Mouse (Mus musculus) neural tube, embryonic 11.5 days (tissue): Measurements from ENCODE around the gene Rexo2. TPM values are rescaled to one million over a fixed set of nuclear protein-coding genes. Genes with fewer than 3 reads are reported as not detected.
"Not testable (repeated sequence)": the region's sequence is repeated elsewhere in the genome, so short reads cannot be mapped to it uniquely, and the experiment has no call there.

Source experiments
- ATAC-seq: fragments of 200-750 bp; cut with Nextera tagmentation; 2 replicates; pipeline ENCODE4 v1.8.0; 2017; ENCODE audit warnings: moderate number of reproducible peaks, mild to moderate bottlenecking, moderate TSS enrichment, moderate library complexity; ENCODE audit not compliant: insufficient read depth, low FRiP score, low TSS enrichment
- DNase-seq: peaks from one replicate; pipeline ENCODE4 v3.0.0-alpha.2; 2015; ENCODE audit warnings: low spot score
- H3K27ac ChIP-seq: fragments of 300-500 bp; sonication (generic); 2 replicates; pipeline ENCODE4 v1.5.1; 2014; ENCODE audit warnings: low read depth, mild to moderate bottlenecking, low read length
- H3K27me3 ChIP-seq: fragments of 300-500 bp; sonication (generic); 2 replicates; pipeline ENCODE4 v1.6.1; 2014; ENCODE audit warnings: mild to moderate bottlenecking, low read length, mixed read lengths; ENCODE audit not compliant: control insufficient read depth, insufficient read depth
- H3K36me3 ChIP-seq: fragments of 300-500 bp; sonication (generic); 2 replicates; pipeline ENCODE4 v1.6.1; 2014; ENCODE audit warnings: mild to moderate bottlenecking, low read length, moderate library complexity, mixed read lengths; ENCODE audit not compliant: control insufficient read depth, insufficient read depth
- H3K4me1 ChIP-seq: fragments of 300-500 bp; sonication (generic); 2 replicates; pipeline ENCODE4 v1.6.1; 2014; ENCODE audit warnings: low read length, mixed read lengths; ENCODE audit not compliant: control insufficient read depth, insufficient read depth
- H3K4me2 ChIP-seq: fragments of 300-500 bp; sonication (generic); 2 replicates; pipeline ENCODE4 v1.6.1; 2014; ENCODE audit warnings: low read depth, mild to moderate bottlenecking, moderate library complexity
- H3K4me3 ChIP-seq: fragments of 300-500 bp; sonication (generic); 2 replicates; pipeline ENCODE4 v1.5.1; 2014; ENCODE audit warnings: low read depth, low read length
- H3K9ac ChIP-seq: fragments of 300-500 bp; sonication (generic); 2 replicates; pipeline ENCODE4 v1.6.1; 2014; ENCODE audit warnings: mild to moderate bottlenecking, low read length
- H3K9me3 ChIP-seq: fragments of 300-500 bp; sonication (generic); 2 replicates; pipeline ENCODE4 v1.6.1; 2016; ENCODE audit warnings: low read length; ENCODE audit not compliant: control insufficient read depth
- WGBS: fragments of 180-500 bp; shearing (Covaris S2); extraction: QIAGEN DNeasy Blood & Tissue Kit; methylation state at CpG from one replicate; pipeline ENCODE4 v1.1.7; 2014; 5-methylcytosine and 5-hydroxymethylcytosine counted together
- polyA plus RNA-seq: library from polyadenylated mRNA; unstranded; fragments of >200 nt; fragmentation: Nextera tagmentation; extraction: Ambion mirVana; gene quantifications from 2 replicates; pipeline ENCODE4 v1.2.1, GENCODE M21; 2014

The Rexo2 gene
- 76.2 and 85.5 TPM in 2 replicates for polyA plus RNA-seq

GRCm38 (mm10) chr9:48480411-48481213 is at the start of gene Rexo2:
Rexo2 (minus strand) TSS chr9:48480623.
- H3K36me3 ChIP-seq: no peaks in the 10 kb centered on the region
- no peaks in the 10 kb centered on the region for H3K9me3 ChIP-seq
- peaks cover 2% of the 10 kb centered on the region; the same call in 1 of the 2 replicates for H3K4me1 ChIP-seq
- ATAC-seq: peak; percentile 91
- DNase-seq: peak; percentile 92
- H3K4me3 ChIP-seq: peak within 1 kb of the TSS; percentile 89
- H3K27ac ChIP-seq: no peak within 1 kb of the TSS
- peak within 1 kb of the TSS; percentile 82 for H3K9ac ChIP-seq
- 1% methylated on average over 49 of the region's 49 CpGs for WGBS
- peak within 1 kb of the TSS; percentile 86 for H3K4me2 ChIP-seq
- no peaks in the 10 kb centered on the region for H3K27me3 ChIP-seq

DNA sequence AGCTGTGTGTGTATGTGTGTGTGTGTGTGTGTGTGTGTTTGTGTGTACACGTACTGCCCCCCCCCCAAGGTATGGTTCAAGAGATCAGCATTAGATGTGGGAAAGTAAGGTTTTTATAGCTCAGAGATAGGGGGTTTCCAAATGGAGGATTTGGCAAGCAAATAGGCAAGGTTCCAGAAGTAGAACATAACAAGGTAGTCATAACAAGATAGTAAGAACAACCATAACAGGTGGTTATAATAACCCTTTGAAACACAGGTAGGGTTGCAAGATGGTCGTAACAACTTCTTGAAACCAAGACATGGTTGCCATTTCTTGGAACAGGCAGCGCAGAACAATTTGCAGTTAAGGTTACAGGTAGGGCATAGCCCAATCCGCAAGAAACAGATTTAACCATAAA is 46.1 kb upstream of the Rexo2 start:
- H3K36me3 ChIP-seq: no peaks in the 10 kb centered on the region
- H3K27me3 ChIP-seq: no peaks in the 10 kb centered on the region
- H3K4me2 ChIP-seq: no peak overlapping the region
- H3K9me3 ChIP-seq: no peaks in the 10 kb centered on the region
- 90% methylated on average over 4 of the region's 4 CpGs for WGBS
- no peaks in the 10 kb centered on the region for H3K4me1 ChIP-seq
- H3K4me3 ChIP-seq: no peak overlapping the region
- DNase-seq (no peak), ATAC-seq (no peak)
- H3K9ac ChIP-seq: no peak overlapping the region
- no peak overlapping the region for H3K27ac ChIP-seq

DNA sequence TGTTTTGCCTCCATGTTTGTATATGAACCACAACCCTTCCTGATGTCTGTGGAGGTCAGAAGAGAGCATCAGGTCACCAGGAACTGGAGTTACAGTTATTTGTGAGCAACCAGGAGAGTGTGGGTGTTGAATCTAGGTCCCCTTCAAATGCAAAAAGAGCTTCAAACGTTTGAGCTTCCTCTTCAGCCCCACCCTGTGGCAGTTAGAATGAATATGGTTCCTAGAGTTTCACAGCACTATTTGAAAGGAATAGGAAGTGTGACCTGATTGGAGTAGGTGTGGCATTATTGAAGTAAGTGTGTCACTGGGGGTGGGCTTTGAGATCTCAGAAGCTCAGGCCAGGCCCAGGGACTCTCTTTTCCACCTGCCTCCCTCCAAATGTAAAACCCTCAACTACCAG is 45.1 kb upstream of the Rexo2 start:
- WGBS: 11% methylated on average over 1 of the region's 1 CpGs
- DNase-seq (no peak), ATAC-seq (no peak)
- Histone ChIP-seq H3K4me3 (no peak overlapping the region), H3K9me3 (no peaks in the 10 kb centered on the region), H3K27ac (no peak overlapping the region), H3K4me2 (no peak overlapping the region), H3K36me3 (no peaks in the 10 kb centered on the region), H3K9ac (no peak overlapping the region), H3K4me1 (no peaks in the 10 kb centered on the region), H3K27me3 (no peaks in the 10 kb centered on the region)

GRCm38 (mm10) chr9:48520405-48520804 is 40.0 kb upstream of the Rexo2 start:
- not testable (repeated sequence) for DNase-seq, ATAC-seq, H3K4me3 ChIP-seq, H3K4me2 ChIP-seq, H3K9me3 ChIP-seq, H3K27me3 ChIP-seq, H3K36me3 ChIP-seq, H3K9ac ChIP-seq, H3K4me1 ChIP-seq, H3K27ac ChIP-seq
- no CpG with 5 or more reads among the region's 7 CpGs for WGBS

DNA sequence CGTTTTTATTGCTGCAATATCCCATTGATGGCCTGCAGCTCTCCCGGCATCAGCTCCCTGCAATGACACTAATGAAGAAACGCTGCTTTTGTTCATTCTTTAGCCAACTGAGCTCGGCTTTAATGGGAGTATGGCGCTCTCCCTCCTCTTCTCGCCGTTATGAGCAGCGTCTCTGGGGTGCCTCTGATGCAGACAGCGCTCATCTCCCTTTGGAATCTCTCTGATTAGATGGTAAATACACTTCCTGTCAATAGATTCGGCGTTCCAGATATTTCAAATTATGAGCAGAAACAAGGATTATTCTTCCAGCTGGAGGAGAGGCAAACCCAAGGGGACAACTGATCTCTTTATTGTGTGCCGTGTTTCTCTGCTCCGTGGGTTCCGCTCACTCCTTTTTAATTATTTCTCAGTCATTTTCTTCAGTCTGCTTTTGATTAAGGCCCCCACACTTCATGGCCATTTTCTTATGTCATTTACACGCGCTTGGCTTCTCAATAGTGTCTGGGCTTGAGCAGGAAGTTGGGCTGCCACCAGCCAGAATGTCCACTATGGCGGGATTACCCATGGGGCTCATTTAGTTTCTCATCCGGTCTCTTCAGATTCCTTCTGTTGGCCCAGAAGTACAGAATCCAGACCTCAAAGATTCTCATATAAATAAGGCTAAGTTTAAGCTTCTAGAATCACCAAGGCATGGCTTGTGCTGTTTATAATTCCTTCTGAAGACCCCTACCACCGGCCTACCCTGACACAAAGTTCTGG is 37.1 kb upstream of the Rexo2 start:
- Histone ChIP-seq H3K36me3 (no peaks in the 10 kb centered on the region), H3K9ac (no peak overlapping the region; the same call in 1 of the 2 replicates), H3K4me3 (no peak overlapping the region), H3K4me2 (peak overlapping the region; percentile 1; the same call in 1 of the 2 replicates), H3K9me3 (no peaks in the 10 kb centered on the region), H3K4me1 (no peaks in the 10 kb centered on the region), H3K27me3 (no peaks in the 10 kb centered on the region), H3K27ac (no peak overlapping the region)
- DNase-seq: no peak
- ATAC-seq: no peak
- WGBS: 52% methylated on average over 19 of the region's 19 CpGs

- Histone ChIP-seq H3K4me1 (no peaks in the 10 kb centered on the region), H3K36me3 (no peaks in the 10 kb centered on the region), H3K27ac (no peak overlapping the region), H3K27me3 (no peaks in the 10 kb centered on the region), H3K4me3 (no peak overlapping the region), H3K9me3 (no peaks in the 10 kb centered on the region), H3K9ac (no peak overlapping the region), H3K4me2 (peak overlapping the region; percentile 1; the same call in 1 of the 2 replicates)
- WGBS: 71% methylated on average over 11 of the region's 11 CpGs
- ATAC-seq (no peak), DNase-seq (no peak)
Observed at GRCm38 (mm10) chr9:48516615-48517371, 36.4 kb upstream of the Rexo2 start.

- no peak overlapping the region for H3K4me2 ChIP-seq
- H3K9ac ChIP-seq: no peak overlapping the region
- no peak overlapping the region for H3K27ac ChIP-seq
- no peaks in the 10 kb centered on the region for H3K4me1 ChIP-seq
- ATAC-seq (no peak), DNase-seq (no peak)
- WGBS: 95% methylated on average over 1 of the region's 1 CpGs
- H3K9me3 ChIP-seq: no peaks in the 10 kb centered on the region
- no peaks in the 10 kb centered on the region for H3K36me3 ChIP-seq
- H3K27me3 ChIP-seq: no peaks in the 10 kb centered on the region
- no peak overlapping the region for H3K4me3 ChIP-seq
Observed at GRCm38 (mm10) chr9:48515332-48515731, 34.9 kb upstream of the Rexo2 start.

- WGBS: 89% methylated on average over 5 of the region's 5 CpGs
- Histone ChIP-seq H3K27ac (no peak overlapping the region), H3K36me3 (no peaks in the 10 kb centered on the region), H3K9ac (no peak overlapping the region), H3K4me2 (no peak overlapping the region), H3K4me1 (no peaks in the 10 kb centered on the region), H3K27me3 (no peaks in the 10 kb centered on the region), H3K4me3 (no peak overlapping the region), H3K9me3 (no peaks in the 10 kb centered on the region)
- DNase-seq (no peak), ATAC-seq (no peak)
Observed at GRCm38 (mm10) chr9:48510134-48510533, 29.7 kb upstream of the Rexo2 start.
